Mouse (Mus musculus): ENCODE results near the gene Tpbpa. TPM values are rescaled to one million over a fixed set of nuclear protein-coding genes. Genes with fewer than 3 reads are reported as not detected.
"Not testable (repeated sequence)": the region's sequence is repeated elsewhere in the genome, so short reads cannot be mapped to it uniquely, and the experiment has no call there.

The Tpbpa gene
- polyA plus RNA-seq (2015; fragmentation: Nextera tagmentation; extraction: Ambion mirVana), result not detected in 2 replicates

DNA sequence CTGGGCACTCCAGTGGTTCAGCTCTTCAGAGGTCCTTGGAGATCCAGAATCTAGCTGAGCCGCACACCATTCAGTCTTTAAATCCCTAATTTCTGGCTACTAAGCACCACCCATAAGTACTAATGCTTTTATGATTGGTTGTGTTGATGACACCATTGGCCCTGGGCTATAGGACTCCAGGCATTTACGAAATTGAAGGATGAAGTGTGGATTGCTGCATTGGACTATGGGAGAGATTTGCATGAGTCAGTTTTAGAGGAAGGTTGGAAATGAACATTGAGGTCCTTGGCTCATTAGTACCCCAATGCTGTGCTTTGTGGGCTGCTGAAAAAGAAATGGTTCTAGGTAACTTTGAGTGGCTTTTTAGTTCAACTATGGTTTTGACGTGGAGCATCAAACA, at the start of gene Tpbpa:
Gene Tpbpa, minus strand, starts transcription at position 101 of the 400 bp plus-strand sequence.
- not testable (repeated sequence) for ATAC-seq; H3K9ac ChIP-seq (ENCODE audit: low read depth, low read length); H3K36me3 ChIP-seq (ENCODE audit: control insufficient read depth, insufficient read depth, low read length); H3K27me3 ChIP-seq (replicated peaks; ENCODE audit: control insufficient read depth, insufficient read depth, low read length); H3K4me2 ChIP-seq (ENCODE audit: low read depth, low read length); H3K4me1 ChIP-seq (ENCODE audit: control insufficient read depth, insufficient read depth, low read length); H3K4me3 ChIP-seq (ENCODE audit: low read length); H3K9me3 ChIP-seq (ENCODE audit: control insufficient read depth, low read length); H3K27ac ChIP-seq (ENCODE audit: low read length)
- 72% methylated on average over 3 of the region's 3 CpGs for WGBS

DNA sequence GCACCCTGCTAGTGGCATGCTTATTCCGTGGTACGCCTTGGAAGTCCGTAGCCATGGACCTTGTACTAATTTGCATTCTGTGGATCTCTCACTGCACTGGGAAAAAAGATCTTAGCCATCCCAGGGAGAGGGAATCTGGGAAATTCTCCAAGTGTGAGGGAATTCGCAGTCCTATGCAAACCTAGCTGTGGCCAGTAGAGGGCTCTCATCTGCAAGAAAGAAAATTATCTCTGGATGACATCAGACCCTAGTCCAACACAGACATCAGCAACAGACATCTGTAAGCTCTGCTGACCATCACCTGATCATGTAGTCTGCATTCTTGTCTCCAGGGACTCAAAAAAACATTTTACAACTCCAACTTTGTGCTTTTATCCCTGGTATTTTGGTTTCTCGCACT, 45.1 kb upstream of the Tpbpa start:
- not testable (repeated sequence) for H3K4me3 ChIP-seq (ENCODE audit: low read length); H3K27me3 ChIP-seq (replicated peaks; ENCODE audit: control insufficient read depth, insufficient read depth, low read length); H3K9ac ChIP-seq (ENCODE audit: low read depth, low read length); H3K4me1 ChIP-seq (ENCODE audit: control insufficient read depth, insufficient read depth, low read length); H3K27ac ChIP-seq (ENCODE audit: low read length); H3K36me3 ChIP-seq (ENCODE audit: control insufficient read depth, insufficient read depth, low read length); H3K4me2 ChIP-seq (ENCODE audit: low read depth, low read length); H3K9me3 ChIP-seq (ENCODE audit: control insufficient read depth, low read length); ATAC-seq
- WGBS, result 72% methylated on average over 4 of the region's 5 CpGs

GRCm38 (mm10) chr13:60972319-60972718, 30.5 kb upstream of the Tpbpa start:
- H3K36me3 ChIP-seq (ENCODE audit: control insufficient read depth, insufficient read depth, low read length); H3K9me3 ChIP-seq (ENCODE audit: control insufficient read depth, low read length); H3K27ac ChIP-seq (ENCODE audit: low read length); ATAC-seq; H3K4me2 ChIP-seq (ENCODE audit: low read depth, low read length); H3K27me3 ChIP-seq (replicated peaks; ENCODE audit: control insufficient read depth, insufficient read depth, low read length); H3K4me3 ChIP-seq (ENCODE audit: low read length); H3K4me1 ChIP-seq (ENCODE audit: control insufficient read depth, insufficient read depth, low read length); H3K9ac ChIP-seq (ENCODE audit: low read depth, low read length): not testable (repeated sequence)
- WGBS, result 68% methylated on average over 4 of the region's 4 CpGs

DNA sequence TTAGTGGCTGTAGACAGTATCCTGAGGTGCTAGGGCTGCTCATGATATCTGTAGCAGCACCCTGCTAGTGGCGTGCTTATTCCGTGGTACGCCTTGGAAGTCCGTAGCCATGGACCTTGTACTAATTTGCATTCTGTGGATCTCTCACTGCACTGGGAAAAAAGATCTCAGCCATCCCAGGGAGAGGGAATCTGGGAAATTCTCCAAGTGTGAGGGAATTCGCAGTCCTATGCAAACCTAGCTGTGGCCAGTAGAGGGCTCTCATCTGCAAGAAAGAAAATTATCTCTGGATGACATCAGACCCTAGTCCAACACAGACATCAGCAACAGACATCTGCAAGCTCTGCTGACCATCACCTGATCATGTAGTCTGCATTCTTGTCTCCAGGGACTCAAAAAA, 22.2 kb upstream of the Tpbpa start:
- not testable (repeated sequence) for H3K9me3 ChIP-seq (ENCODE audit: control insufficient read depth, low read length); H3K27me3 ChIP-seq (replicated peaks; ENCODE audit: control insufficient read depth, insufficient read depth, low read length)
- WGBS, result 32% methylated on average over 5 of the region's 5 CpGs

GRCm38 (mm10) chr13:60961706-60962105, 19.9 kb upstream of the Tpbpa start:
- Histone ChIP-seq H3K36me3 (ENCODE audit: control insufficient read depth, insufficient read depth, low read length) (no peaks in the 10 kb centered on the region), H3K27ac (ENCODE audit: low read length) (no peak overlapping the region), H3K4me3 (ENCODE audit: low read length) (no peak overlapping the region), H3K9me3 (ENCODE audit: control insufficient read depth, low read length) (no peaks in the 10 kb centered on the region), H3K9ac (ENCODE audit: low read depth, low read length) (no peak overlapping the region), H3K4me2 (ENCODE audit: low read depth, low read length) (no peak overlapping the region), H3K27me3 (replicated peaks; ENCODE audit: control insufficient read depth, insufficient read depth, low read length) (no peaks in the 10 kb centered on the region), H3K4me1 (ENCODE audit: control insufficient read depth, insufficient read depth, low read length) (no peaks in the 10 kb centered on the region)
- WGBS, result 67% methylated on average over 5 of the region's 5 CpGs
- ATAC-seq, result no peak

More for the DNA sequence above, 22.2 kb upstream of the Tpbpa start:
- H3K27ac ChIP-seq (ENCODE audit: low read length); H3K4me1 ChIP-seq (ENCODE audit: control insufficient read depth, insufficient read depth, low read length); ATAC-seq; H3K4me3 ChIP-seq (ENCODE audit: low read length); H3K9ac ChIP-seq (ENCODE audit: low read depth, low read length); H3K36me3 ChIP-seq (ENCODE audit: control insufficient read depth, insufficient read depth, low read length); H3K4me2 ChIP-seq (ENCODE audit: low read depth, low read length): not testable (repeated sequence)

- WGBS, result 56% methylated on average over 5 of the region's 5 CpGs
- Histone ChIP-seq H3K27ac (ENCODE audit: low read length) (no peak within 1 kb of the TSS), H3K9ac (ENCODE audit: low read depth, low read length) (no peak within 1 kb of the TSS), H3K27me3 (replicated peaks; ENCODE audit: control insufficient read depth, insufficient read depth, low read length) (no peaks in the 10 kb centered on the region), H3K9me3 (ENCODE audit: control insufficient read depth, low read length) (no peaks in the 10 kb centered on the region), H3K36me3 (ENCODE audit: control insufficient read depth, insufficient read depth, low read length) (no peaks in the 10 kb centered on the region), H3K4me3 (ENCODE audit: low read length) (no peak within 1 kb of the TSS), H3K4me2 (ENCODE audit: low read depth, low read length) (no peak within 1 kb of the TSS), H3K4me1 (ENCODE audit: control insufficient read depth, insufficient read depth, low read length) (no peaks in the 10 kb centered on the region)
- ATAC-seq, result peak; percentile 58
These were observed 5.3 kb downstream of the Tpbpa start, which contains the start of the genes Gm49391 and Ctla2a for GRCm38 (mm10) chr13:60936500-60936901. Gm49391 (minus strand) TSS chr13:60936571. Ctla2a (minus strand) TSS chr13:60936625.

GRCm38 (mm10) chr13:60935490-60935889, 6.3 kb downstream of the Tpbpa start, which contains the start of gene Gm49393:
Gm49393 (minus strand) TSS chr13:60935590.
- not testable (repeated sequence) for H3K9ac ChIP-seq (ENCODE audit: low read depth, low read length); H3K27ac ChIP-seq (ENCODE audit: low read length); H3K36me3 ChIP-seq (ENCODE audit: control insufficient read depth, insufficient read depth, low read length); H3K4me2 ChIP-seq (ENCODE audit: low read depth, low read length); H3K4me1 ChIP-seq (ENCODE audit: control insufficient read depth, insufficient read depth, low read length); H3K9me3 ChIP-seq (ENCODE audit: control insufficient read depth, low read length); H3K4me3 ChIP-seq (ENCODE audit: low read length); ATAC-seq; H3K27me3 ChIP-seq (replicated peaks; ENCODE audit: control insufficient read depth, insufficient read depth, low read length)
- WGBS, result 73% methylated on average over 2 of the region's 2 CpGs

- not testable (repeated sequence) for ATAC-seq; H3K27ac ChIP-seq (ENCODE audit: low read length)
These were observed 37.0 kb downstream of the Tpbpa start, which contains the start of gene Tpbpb for GRCm38 (mm10) chr13:60904780-60905179. Tpbpb (minus strand) TSS chr13:60904880.

GRCm38 (mm10) chr13:60897328-60897727, 44.5 kb downstream of the Tpbpa start, which contains the start of gene Ctla2b:
Ctla2b (minus strand) TSS chr13:60897447.
- 54% methylated on average over 3 of the region's 3 CpGs for WGBS
- peak; percentile 80 for ATAC-seq
- H3K27ac ChIP-seq (ENCODE audit: low read length), result no peak within 1 kb of the TSS; the same call in 1 of the 2 replicates

More at GRCm38 (mm10) chr13:60904780-60905179, 37.0 kb downstream of the Tpbpa start, which contains the start of gene Tpbpb:
- 85% methylated on average over 2 of the region's 2 CpGs for WGBS
- H3K9me3 ChIP-seq (ENCODE audit: control insufficient read depth, low read length); H3K4me2 ChIP-seq (ENCODE audit: low read depth, low read length); H3K4me1 ChIP-seq (ENCODE audit: control insufficient read depth, insufficient read depth, low read length); H3K36me3 ChIP-seq (ENCODE audit: control insufficient read depth, insufficient read depth, low read length); H3K9ac ChIP-seq (ENCODE audit: low read depth, low read length); H3K4me3 ChIP-seq (ENCODE audit: low read length); H3K27me3 ChIP-seq (replicated peaks; ENCODE audit: control insufficient read depth, insufficient read depth, low read length): not testable (repeated sequence)

DNA sequence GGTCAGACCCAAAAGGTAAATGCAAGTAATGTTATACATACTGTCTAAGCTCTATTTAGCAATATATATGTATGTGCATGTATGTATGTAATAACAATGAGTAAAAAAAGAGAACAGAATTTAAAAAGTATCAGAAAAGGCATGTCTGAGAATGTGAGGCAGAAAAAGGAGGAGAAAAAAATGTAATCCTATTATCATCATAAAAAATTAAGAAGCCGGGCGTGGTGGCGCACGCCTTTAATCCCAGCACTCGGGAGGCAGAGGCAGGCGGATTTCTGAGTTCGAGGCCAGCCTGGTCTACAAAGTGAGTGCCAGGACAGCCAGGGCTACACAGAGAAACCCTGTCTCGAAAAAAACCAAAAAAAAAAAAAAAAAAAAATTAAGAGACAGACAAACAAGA, 45.0 kb downstream of the Tpbpa start, which contains the start of gene Gm49392:
Gene Gm49392, minus strand, starts transcription at position 101 of the 400 bp plus-strand sequence.
- not testable (repeated sequence) for H3K27ac ChIP-seq (ENCODE audit: low read length); H3K9me3 ChIP-seq (ENCODE audit: control insufficient read depth, low read length); H3K4me1 ChIP-seq (ENCODE audit: control insufficient read depth, insufficient read depth, low read length); H3K4me2 ChIP-seq (ENCODE audit: low read depth, low read length); H3K4me3 ChIP-seq (ENCODE audit: low read length); H3K36me3 ChIP-seq (ENCODE audit: control insufficient read depth, insufficient read depth, low read length); H3K9ac ChIP-seq (ENCODE audit: low read depth, low read length); H3K27me3 ChIP-seq (replicated peaks; ENCODE audit: control insufficient read depth, insufficient read depth, low read length); ATAC-seq
- WGBS, result 93% methylated on average over 7 of the region's 8 CpGs

More at GRCm38 (mm10) chr13:60897328-60897727, 44.5 kb downstream of the Tpbpa start, which contains the start of gene Ctla2b:
- Histone ChIP-seq H3K36me3 (ENCODE audit: control insufficient read depth, insufficient read depth, low read length) (no peaks in the 10 kb centered on the region), H3K9ac (ENCODE audit: low read depth, low read length) (no peak within 1 kb of the TSS), H3K4me2 (ENCODE audit: low read depth, low read length) (no peak within 1 kb of the TSS), H3K4me3 (ENCODE audit: low read length) (no peak within 1 kb of the TSS), H3K9me3 (ENCODE audit: control insufficient read depth, low read length) (no peaks in the 10 kb centered on the region), H3K27me3 (replicated peaks; ENCODE audit: control insufficient read depth, insufficient read depth, low read length) (no peaks in the 10 kb centered on the region), H3K4me1 (ENCODE audit: control insufficient read depth, insufficient read depth, low read length) (no peaks in the 10 kb centered on the region)
